Mouse (Mus musculus) stomach, postnatal 0 days (tissue): ENCODE measurements at regions not wholly inside any gene's neighbourhood (a gene's known extent, or its start where the extent isn't known, plus 50 kb on each side); places are given as distances from the start of the nearest gene placed in this dataset.

Experiments
- CTCF ChIP-seq: IDR thresholded peaks from 2 replicates; pipeline ENCODE4 v1.5.1; 2016; ENCODE audit warnings: antibody characterized with exemption, low read depth, mild to moderate bottlenecking, moderate library complexity
- EP300 ChIP-seq: optimal IDR thresholded peaks from 2 replicates; pipeline ENCODE3; 2016; ENCODE audit warnings: antibody characterized with exemption

DNA sequence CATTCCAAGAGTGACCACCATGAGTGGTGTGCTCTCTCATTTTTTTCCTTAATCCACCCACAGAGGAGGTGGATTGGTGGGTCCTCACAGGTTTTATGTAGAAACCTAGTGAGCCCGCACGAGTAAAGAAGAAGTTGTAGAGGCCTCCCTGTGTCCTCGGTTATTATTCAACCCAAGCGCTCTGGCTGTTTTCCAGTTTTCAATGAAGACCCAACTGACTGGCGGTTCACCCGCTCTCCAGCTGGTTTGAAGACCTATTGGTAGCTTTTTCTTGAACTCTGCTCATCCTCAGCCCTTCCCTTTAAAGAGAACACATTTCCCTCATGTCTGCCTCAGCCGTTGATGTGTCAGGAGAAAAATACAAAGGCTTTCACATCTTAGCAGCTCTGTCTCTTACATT, 196.7 kb upstream of the Pou3f3 start:
- TF ChIP-seq CTCF = no peak
- no peak for TF ChIP-seq EP300
